Mouse (Mus musculus) spleen, postnatal 36 days (tissue): Measurements from ENCODE around the gene Daw1.

Experiments used
- DNase-seq, 2 experiments: peaks; one replicate each; pipeline ENCODE4 v3.0.0; 2022; ENCODE audit warnings: low spot score in 2 of 2, mixed read lengths in 1 of 2

The Daw1 gene

DNA sequence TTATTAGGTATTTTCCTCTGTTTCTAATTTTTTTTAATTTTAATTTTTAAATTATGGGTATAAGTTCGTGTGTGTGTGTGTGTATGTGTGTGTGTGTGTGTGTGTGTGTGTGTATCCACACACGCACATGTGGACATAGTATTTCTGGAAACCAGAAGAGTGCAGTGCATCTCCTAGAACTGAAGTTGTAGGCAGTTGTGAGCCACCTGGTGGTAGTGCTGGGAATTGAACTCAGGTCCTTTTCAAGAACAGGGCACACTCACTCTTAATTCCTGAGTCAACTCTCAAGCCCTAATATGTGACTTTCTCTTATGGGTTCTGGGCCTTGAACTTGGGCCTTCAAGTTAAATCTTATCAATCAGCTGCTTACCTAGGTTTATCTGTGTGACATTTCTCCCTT, 27.6 kb downstream of the Daw1 start:
- DNase-seq: no peak

DNA sequence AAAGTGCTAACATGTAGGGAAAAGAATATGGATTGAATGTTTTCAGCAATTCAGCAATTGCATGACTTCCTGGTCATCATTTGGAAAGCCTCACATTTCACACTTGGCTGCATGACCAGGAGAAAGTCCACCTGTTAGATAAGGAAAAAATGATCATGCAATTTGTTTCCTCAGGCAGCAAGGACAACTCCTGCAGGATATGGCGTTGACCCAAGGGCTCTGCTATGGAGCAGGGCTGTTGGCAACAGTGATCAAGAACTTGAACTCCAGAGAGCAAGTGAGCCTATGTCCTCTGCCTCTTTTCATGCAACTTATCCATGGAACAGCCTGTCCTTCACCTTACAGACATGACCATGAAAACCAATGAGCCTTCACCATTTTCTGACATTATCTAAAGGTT, 50.4 kb downstream of the Daw1 start:
- no peak for DNase-seq

DNA sequence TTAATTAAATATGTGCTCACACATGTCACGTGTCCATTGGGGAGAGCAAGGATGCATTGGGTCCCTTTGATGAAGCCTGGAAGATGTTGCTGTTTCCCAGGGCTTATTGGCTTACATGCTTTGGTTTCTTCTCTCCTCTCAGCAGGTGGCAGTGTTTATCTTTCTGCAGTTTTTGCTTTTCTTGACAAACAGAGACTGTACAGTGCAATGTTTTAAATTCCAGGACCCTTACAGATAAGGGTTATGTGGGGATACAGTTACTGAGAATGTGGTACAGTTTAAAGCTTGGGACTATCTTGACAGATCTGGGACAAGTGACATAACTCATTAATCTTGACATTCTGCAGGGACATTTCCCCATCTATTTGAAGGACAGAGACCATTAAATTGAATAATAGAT, 58.7 kb downstream of the Daw1 start:
- no peak for DNase-seq

DNA sequence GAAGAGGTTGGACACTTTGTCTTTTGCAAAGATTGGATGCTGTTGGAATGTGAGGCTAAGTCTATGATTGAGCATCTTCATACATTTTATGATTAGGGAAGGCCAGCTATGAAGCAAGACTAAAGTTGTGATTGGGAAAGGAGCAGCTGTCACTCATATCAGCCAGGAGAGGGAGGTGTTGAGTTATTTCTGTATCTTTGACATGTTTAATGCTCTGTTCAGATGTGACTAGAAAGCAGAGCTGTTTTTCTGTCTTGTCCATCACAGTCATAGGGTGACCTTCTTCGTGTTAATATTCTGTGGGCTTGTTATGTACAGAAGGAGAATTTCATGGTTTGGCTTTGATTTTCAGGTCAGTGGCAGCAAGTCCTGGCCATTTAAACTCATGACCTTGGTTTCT, 63.5 kb downstream of the Daw1 start:
- DNase-seq: no peak

DNA sequence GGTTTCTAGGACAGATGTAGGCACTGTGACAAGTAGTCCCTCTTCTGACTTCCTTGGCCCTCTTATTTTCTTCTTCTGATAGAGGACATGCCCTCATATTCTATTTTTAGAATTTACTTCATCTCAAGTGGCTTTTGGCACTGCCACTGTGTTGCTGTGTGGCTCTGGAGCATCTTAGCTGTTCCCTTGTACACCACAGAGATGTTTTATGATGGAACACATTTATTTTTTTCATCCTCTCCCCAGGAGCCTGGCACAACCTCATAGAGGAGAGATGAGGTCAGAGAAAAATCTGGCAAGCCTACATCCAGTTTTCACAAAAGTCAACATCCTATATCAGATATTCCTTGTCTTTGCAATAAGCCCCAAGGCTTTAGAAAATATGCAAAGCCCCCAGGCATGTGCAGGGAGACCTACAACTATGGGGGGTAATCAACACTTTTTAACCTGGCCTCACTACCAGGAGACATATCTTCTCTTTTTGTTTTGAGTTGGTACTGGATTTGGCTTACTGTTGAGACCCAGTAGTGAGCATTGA, 64.9 kb downstream of the Daw1 start:
- DNase-seq: no peak

DNA sequence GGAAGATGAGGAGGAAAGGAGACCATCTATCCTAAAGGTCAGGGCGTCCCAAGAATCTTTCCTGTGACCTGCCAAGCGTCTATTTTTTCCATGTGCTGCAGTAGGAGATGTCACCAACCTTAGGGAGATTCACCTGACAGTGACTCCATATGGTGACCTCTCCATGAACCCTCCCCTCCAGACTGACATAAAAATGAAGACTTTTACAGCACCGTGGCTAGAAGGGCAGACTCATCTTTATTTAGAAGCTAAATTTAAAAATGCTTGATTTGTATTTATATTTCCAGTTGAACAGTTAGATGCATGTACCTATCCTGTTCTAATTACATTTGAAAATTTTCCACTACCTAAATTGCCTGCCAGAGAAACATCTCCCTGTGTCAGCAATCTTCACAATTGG, 68.4 kb downstream of the Daw1 start:
- no peak for DNase-seq

DNA sequence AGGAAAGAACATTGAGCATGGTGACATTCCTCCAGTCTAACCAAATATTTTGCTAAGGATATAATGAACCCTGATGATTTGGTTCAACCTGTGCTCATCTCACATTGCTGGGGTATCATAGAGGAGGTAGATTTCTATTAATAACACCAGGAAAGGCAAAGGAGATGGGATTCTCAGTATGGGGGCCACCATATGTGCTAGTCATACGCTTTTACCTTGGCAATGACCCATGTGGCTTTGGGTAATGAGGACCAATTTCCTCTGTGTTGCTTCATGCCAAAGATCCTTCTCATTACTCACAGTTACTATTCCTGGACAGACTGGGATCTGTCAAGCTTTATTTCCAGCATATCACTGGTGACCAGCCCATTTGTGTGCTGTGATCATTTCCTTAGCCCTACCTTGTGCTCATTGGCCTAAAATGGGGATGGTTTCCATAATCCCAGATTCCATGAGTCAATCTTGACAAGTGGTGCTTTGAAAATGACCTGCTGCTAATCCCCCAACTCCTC, 88.7 kb downstream of the Daw1 start:
- DNase-seq: no peak

DNA sequence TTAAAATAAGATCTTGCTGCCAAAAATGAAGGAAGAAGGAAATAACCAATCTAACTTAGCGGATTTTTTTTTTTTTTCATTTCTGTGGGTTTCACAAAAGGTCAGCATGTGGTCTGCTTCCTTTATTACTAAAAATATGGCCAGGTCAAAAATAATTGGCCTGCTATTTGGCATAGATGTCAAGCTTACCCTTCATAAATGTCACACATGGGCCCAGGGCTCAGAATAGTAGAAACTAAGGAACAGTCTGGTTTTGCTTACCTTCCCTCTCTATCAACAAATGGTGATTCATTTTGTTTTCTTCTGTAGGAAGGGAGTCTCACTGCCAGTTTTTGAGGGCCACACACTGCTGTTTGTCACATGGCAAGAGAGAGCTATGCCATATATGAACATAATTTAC, 92.2 kb downstream of the Daw1 start:
- no peak for DNase-seq
